Mouse (Mus musculus): ENCODE data around the gene Trim10.

Gene Trim10

DNA sequence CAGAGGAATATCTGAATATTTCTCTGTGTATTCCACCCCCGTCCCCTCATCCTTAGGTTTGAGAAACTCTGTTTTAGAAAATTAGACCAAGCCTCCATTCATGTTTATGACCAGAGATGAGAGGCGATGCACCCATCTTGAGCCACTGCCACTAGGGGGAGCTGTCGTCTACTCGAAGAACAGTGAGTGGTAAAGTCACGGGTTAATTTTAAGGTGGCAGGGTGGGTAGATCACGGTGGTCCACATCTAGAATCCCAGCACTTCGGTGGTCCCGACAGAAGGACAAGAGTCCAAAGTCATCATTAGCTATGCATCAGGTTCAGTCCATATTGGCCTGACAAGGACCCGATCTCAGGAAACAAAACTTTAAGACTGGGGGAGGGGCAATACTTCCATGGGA, 45.7 kb downstream of the Trim10 start:
- peak; percentile 82 for DNase-seq

DNA sequence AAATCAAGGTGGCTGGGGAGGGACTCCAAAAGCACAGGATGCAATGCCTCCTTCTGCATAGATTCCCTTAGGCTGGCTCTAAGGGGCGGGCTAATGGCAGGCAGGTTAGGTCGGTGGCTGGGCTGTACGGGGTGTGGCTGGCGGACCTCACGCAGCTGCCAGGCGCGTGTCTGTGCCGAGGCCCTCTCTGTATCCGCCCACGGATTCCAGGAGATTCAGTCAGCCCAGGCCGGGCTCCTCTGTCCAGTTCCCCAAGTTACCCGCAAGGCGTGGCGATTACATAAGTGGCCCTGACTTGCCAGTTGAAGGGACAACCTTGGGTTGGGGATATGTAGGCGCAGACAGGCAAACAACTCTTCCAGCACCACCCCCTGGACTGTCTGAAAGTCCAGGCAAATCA, 50.9 kb downstream of the Trim10 start:
- DNase-seq: no peak

DNA sequence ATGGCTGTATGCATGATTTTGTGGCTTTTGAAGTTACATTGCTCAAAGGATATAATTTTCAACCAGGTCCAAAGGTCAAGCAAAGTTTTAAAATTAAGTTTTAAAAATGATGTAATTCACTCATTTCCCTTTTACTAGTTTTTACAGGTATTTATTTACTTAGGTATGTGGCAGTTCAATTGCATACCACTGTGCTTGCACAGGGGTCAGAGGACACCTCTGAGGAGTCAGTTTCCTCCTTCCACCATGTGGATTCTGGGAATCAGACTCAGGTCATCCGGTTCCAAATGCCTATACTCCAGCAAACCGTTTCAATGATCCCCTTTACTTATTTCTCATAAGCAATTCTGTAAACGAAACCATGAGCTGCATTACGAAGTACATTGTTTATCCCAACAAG, 53.3 kb downstream of the Trim10 start:
- DNase-seq: no peak

DNA sequence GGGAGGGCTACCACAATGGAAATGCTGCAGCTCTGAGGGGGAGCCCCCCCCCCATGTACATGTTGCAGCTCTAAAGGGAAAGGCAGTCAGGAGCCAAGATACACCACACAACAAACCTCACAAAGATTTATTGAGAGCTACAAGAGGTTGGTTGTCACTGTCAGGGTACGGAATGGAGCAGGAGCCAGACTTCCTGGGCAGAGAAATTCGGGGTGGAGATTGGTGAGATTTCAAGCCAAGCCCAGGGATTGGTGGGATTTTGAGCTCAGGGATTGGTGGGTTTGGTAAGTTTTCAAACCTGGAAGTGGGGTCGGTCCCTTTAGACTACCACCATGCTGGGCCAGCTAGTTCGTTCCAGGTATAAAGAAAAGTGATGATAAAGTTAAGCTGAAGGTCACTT, 54.1 kb downstream of the Trim10 start:
- no peak for DNase-seq
